Mouse (Mus musculus): Measurements from ENCODE around the gene Cmss1.

DNA sequence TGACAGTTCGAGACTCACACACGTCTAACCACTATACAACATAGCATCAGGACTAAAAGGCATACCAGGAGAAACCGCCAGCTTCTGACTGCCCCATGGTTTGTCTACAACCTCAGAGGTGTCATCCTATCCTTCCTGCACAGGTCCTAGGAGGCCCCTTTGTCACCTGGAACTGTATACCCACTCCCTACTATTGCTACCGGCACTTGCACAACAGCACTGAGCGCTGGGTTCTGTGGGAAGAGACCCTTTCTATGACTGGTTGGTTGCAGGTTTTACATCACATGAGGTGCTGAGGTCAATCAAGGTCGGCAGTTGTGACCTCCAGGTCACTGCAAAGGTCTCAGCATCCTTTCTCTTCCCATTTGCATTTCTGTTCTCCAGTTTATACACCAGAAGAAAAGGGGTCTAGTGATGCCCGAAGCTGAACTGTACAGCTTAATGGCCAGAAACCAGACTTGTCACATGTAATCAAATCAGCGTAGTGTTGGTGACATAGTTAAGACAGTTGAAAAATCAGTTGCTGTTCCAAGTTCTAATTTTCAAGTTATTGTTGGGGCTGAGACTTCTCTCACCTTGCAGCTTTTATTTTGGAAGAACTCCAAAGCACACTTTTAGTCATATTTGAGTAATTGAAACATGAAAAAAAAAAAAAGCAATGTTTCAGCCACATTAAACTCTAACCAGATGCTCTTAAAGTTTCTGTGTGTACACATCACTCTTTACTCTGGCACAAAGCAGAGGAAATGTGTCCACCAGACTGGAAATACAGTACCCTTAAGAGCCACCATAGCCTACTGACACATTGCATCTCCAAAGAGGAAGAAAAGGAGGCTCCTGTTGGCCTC lies 266.7 kb downstream of the Cmss1 start:
- TF ChIP-seq EP300 (IDR thresholded peaks at IDR 0.05; ENCODE audit: insufficient read depth, low read depth, low read length), result no peak
- no peak for TF ChIP-seq CTCF (IDR thresholded peaks at IDR 0.05; ENCODE audit: low read depth, low read length)
- TF ChIP-seq POLR2A (IDR thresholded peaks at IDR 0.05; ENCODE audit: insufficient read depth, low read length), result no peak

Measured in ES-Bruce4 (cell line).